Mouse (Mus musculus) thymus, postnatal 0 days (tissue): ENCODE data around the gene Osgep. TPM values are rescaled to one million over a fixed set of nuclear protein-coding genes. Genes with fewer than 3 reads are reported as not detected.
"Not testable (repeated sequence)": the region's sequence is repeated elsewhere in the genome, so short reads cannot be mapped to it uniquely, and the experiment has no call there.

Source experiments
- DNase-seq: peaks from one replicate; pipeline ENCODE4 v3.0.0-alpha.2; 2015; ENCODE audit warnings: low spot score
- polyA plus RNA-seq: library from polyadenylated mRNA; unstranded; fragments of >200 nt; fragmentation: Nextera tagmentation; extraction: Ambion mirVana; gene quantifications from 2 replicates; pipeline ENCODE4 v1.2.1, GENCODE M21; 2015

The Osgep gene
- polyA plus RNA-seq, result 111 and 123 TPM in 2 replicates

DNA sequence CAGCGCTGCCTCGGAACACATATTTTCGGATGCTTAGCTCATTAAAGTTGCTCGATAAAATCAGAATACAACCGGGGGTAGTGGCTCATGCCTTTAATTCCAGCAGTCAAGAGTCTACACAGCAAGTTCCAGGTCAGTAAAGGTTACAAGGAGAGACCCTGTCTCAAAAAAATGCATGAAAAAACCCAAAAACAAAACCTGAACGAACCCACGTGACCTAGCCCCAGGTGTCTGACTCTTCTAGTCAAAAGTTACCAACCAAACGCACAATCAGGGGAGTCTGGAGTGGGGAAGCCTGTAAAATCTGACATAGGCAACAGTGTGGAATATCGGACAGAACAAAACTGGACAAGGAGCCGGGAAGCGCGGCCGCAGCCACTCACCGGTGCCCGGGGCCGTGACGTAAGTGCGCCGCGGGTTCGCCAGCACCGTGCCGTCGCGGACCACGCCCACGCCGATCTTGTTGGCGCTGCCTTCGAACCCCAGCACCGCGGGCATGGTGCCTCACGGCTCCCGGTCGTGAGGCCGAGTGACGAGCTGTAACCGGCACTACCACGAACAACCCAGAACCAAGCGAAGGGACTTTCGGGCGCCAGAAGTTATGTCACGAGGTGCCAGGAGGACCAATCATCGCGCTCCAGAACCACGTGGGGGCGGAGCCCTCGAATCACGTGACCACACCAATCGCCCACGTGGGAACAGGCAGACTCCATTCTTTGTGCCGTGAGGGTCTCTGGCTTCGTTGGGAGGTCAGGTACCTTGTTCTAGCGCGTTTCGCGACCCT lies at the start of gene Osgep, which contains the start of gene Apex1:
Osgep (minus strand) TSS at position 613 of the 784 bp plus-strand sequence.
Apex1 (plus strand) TSS at position 688 of the 784 bp plus-strand sequence.
- DNase-seq, result peak; percentile 97

DNA sequence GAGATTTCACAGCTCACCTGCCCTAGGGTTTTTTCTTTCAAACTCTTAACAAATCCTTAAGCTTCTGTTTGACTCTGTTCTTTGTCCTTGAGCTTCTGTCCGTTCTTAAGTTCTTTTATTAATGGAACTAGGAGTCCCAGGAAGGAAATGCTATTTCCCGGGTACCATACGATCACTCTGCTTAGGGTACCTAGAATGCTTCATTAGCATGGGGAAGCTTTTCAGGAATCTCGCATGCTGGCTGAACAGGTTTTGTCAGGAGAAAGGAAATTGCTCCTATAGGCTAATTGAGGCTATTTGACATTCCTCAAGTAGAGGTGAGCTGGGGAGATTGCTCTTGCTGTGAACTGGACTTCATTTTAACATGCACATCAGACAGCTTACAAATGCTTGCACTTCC lies 49.0 kb upstream of the Osgep start:
- no peak for DNase-seq

DNA sequence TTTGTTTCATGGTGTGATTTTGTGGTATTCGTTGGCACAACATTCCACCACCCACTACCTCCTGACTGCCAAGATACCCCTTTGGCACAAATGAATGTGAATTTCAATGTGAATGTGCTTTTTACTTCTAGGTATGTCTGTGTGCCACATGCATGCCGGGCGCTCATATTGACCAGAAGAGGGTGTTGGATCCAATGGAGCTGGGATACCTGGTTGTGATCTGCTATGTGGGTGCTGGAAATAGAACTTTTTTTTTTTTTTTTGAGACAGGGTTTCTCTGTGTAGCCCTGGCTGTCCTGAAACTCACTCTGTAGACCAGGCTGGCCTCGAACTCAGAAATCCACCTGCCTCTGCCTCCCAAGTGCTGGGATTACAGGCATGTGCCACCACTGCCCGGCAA lies 48.4 kb upstream of the Osgep start:
- DNase-seq, result not testable (repeated sequence)

DNA sequence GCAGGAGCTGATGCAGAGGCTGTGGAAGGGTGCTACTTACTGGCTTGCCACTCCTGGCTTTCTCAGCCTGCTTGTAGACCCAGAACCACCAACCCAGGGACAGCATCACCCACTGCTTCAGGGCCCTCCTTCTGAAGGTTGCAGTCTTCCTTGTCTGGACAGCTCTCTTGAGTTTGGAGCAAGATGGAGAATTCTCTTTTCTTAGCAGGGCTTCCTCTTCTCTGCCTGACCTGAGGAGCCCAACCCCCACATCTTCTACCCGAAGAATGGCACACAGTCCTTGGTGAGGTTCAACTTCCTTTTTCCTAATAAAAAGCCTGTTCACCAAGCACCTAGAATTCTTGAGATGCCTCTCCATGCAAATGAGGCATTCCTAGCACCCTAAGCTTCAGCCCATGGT lies 46.1 kb upstream of the Osgep start:
- DNase-seq, result no peak

DNA sequence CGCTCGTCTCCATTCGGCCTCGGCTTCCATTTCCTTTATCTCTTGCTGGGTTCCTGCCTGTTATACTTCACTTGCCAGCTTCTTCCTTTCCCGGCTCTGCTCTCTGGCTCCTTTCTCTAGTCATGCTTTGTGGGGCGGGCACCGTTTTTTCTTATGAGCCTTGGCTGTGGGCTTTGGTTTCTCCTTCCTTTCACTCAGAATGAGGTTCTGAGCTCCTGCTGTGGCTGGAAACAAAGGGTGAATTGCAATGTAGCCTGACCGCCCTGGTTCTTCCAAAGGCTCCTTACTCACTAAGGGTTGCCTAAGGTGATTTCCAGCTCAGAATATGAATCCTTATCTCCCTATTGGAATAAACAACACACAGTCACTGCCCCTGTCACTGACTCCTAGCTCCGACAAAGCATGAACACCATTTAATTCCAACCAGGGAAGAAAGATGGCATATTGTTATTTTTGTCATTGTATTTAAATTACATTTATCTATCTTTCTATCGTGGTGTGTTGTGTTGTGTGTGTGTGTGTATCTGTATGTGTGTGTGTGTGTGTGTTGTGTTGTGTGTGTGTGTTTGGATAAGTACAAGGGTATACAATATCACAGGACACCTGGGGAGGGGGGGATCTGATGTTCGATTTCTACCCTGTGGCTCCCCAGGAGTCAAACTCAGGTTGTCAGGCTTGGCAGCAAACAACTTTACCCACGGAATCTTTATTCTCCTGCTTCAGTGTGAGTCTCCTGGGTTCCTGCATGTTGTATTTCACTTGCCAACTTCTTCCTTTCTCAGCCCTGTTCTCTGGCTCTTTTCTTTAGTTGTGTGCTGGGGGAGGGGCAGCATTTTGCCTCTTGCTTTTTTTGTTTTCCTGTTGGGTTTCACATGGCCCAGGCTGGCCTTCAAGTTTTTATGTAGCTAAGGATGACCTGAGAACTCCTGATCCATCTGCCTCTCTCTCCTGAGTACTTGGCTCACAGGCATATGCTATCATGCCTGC lies 45.2 kb upstream of the Osgep start:
- no peak for DNase-seq

DNA sequence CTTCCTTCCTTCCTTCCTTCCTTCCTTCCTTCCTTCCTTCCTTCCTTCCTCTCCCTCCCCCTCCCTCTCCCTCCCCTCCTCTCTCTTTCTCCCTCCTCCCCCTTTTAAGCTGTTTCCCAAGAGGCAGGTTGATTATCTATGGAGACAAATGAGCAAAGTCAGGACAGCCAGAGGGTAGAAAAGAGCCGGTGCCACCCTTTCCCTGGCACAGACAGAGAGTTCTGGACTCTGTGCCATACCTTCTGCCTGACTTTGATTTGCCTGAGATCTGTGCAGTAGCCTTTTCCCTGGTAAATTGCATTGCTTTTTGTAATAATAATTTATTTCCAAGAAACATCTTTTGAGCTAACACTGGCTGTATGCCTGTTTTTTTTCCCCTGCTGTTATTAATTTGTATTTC lies 44.3 kb upstream of the Osgep start:
- no peak for DNase-seq

DNA sequence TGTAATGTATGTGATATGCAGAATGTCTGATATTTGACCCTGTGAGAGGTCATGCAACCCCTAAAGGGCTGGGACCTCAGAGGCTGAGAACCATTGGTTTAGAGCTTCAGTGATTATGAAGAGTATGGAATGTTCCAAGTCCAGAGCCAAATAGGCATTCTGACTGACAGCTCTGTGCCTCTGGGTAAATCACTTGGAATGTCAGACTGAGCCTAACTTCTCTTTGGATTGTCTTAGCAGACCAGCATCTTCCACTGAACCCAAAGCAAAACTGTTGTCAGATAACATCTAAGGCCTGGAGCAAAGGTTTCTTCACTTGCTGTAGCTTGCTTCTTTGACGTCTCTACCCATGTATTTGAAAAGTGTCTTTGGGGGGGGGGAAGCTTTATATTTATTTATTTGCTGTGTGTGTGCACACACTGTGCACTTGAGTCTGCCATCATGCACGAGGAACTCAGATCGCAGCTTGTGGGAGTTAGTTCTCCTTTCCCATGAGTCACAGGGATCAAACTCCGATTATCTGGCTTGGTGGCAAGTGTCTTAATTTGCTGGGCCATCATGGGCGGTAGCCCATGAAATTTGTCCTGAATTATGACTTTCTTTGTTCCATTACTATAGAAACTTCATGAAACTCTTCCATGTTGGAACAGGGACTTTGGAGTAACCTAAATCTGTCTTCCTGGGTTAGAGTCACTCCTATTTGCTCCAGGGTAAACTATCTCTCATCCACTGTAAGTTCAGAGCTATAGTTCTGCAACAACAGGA lies 43.7 kb upstream of the Osgep start:
- no peak for DNase-seq

DNA sequence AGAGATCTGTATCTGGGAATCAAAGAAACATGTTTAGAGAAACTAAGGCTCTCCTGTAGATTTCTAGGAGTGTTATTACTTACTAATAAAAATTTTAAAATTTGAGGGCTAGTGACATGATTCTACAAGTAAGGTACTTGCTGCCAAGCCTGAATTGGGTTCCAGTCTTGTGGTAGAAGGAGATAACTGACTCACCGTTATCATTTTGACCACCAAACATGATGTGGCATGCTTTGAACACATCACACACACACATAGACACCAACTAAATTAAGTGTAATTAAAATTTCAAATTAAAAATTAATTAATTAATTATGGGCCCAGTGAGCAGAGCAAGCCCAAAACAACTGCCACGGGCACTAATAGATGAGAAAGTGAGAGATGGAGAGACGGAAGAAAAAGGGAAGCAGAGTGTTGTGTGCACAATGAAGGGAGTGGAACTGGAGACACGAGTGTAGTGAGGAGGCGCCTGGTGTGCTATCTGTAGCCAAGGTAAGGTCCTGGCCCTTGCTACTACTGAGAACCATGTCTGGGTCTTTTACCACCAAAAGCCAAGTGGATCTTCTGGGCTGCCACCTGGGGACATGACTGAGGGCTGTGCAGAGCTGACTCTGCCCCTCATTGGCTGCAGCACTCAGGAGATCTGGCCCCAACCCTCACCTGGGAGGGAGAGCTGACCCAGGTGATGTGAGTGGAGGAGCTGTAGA lies 33.7 kb upstream of the Osgep start:
- DNase-seq, result not testable (repeated sequence)

DNA sequence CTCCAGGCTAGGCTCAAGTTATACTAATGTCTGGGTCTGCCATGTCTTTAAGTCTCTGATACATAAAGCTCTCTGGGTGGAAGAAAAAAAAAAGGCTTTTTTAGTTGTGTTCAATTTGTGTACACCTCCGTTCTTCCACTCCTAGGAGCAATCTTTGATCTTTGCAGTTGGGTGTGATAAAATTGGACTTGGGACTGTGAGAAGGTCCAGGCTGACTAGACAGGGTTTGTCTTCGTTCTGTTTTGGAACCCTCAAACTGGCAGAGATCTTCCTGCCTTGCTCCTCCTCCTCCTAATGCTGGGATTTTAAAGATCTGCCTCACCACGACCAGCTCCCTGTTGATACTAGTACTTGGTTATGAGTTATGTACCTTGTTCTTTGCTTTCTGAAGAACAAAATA lies 32.5 kb upstream of the Osgep start:
- not testable (repeated sequence) for DNase-seq

DNA sequence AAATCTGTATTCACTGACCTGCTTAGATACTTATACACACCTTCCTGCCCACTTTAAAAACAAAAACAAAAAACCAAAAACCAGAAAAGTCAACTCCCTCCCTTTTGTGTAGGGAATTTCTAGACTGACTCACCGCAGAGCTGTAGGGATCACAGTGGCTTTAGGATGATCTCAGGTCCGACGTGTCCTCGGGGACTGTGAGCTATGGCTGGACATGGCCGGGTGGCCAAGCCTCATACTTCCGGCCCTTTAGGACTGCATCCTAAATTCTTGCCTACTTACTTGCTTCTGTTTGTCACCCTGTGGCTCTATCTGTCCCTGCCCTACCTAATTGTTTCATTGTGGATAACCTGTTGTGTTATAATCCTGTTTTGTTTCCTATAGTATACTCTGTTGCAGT lies 32.0 kb upstream of the Osgep start:
- DNase-seq, result not testable (repeated sequence)

DNA sequence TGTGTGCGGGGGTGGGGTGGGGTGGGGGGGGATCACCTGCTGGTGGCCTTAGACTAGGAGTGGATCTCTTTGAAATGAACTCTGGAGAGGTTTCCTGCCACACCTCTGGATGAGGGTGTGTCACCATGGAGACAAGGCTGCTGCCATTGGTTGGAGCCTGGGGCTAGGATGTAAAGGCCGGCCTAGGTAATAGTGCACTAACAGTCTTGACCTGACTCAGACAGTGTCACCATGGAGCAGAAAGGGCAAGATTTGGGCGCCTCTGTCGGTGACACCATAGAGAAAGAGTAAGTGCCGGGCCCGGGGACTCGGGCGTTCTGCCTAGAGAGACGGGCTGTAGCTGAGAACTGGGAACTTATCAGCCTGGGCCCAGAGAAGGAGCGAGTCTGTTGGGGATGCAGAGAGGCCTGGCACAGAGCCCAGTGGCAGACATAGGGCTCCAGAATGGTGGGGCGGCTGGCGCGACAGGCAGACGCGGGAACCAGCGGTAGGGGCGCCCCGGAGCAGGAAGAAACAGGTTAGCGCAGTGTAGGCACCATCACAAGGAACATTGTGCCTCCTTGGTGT lies 31.3 kb upstream of the Osgep start, which contains the start of gene Pnp2:
Pnp2 (plus strand) TSS at position 51 of the 567 bp plus-strand sequence.
- DNase-seq, result peak; percentile 22

DNA sequence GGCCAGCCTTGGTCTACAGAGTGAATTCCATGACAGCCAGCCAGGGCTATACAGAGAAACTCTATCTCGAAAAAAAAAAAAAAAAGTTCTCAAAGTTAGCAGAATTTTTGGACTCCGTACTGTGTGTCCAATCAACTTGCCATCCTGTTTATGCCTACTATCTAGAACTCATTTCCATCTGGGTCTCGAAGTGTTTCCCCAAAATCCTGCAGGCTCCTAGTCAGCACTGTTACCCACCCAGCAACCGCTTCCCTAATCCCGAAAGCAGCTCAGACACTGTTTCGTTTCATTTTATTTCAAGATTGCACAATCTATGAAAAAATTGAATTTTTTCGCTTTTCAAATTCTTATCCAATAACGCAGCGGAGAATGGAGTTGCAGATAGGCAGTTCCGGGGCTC lies 30.8 kb upstream of the Osgep start:
- DNase-seq, result no peak

DNA sequence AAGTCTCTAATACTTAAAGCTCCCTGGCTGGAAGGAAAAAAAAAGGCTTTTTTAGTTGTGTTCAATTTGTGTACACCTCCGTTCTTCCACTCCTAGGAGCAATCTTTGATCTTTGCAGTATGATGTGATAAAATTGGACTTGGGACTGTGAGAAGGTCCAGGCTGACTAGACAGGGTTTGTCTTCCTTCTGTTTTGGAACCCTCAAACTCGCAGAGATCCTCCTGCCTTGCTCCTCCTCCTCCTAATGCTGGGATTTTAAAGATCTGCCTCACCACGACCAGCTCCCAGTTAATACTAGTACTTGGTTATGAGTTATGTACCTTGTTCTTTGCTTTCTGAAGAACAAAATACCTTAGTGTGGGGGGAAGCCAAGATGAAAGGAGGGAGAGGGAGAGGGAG lies 20.8 kb upstream of the Osgep start:
- not testable (repeated sequence) for DNase-seq

DNA sequence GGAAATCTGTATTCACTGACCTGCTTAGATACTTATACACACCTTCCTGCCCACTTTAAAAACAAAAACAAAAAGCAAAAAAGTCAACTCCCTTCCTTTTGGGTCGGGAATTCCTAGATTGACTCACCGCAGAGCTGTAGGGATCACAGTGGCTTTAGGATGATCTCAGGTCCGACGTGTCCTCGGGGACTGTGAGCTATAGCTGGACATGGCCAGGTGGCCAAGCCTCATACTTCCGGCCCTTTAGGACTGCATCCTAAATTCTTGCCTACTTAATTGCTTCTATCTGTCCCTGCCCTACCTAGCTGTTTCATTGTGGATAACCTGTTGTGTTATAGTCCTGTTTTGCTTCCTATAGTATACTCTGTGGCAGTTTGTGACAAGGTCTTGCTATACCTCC lies 20.4 kb upstream of the Osgep start:
- DNase-seq, result not testable (repeated sequence)

DNA sequence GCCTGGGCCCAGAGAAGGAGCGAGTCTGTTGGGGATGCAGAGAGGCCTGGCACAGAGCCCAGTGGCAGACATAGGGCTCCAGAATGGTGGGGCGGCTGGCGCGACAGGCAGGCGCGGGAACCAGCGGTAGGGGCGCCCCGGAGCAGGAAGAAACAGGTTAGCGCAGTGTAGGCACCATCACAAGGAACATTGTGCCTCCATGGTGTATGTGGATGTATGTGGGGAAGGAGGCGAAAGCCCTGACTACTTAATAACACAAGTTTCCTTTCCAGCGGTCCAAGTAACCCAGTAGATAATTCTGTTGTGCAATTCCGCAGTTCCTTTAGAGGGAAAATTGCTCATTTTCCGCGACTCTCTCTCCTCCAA lies 20.0 kb upstream of the Osgep start:
- peak; percentile 56 for DNase-seq

DNA sequence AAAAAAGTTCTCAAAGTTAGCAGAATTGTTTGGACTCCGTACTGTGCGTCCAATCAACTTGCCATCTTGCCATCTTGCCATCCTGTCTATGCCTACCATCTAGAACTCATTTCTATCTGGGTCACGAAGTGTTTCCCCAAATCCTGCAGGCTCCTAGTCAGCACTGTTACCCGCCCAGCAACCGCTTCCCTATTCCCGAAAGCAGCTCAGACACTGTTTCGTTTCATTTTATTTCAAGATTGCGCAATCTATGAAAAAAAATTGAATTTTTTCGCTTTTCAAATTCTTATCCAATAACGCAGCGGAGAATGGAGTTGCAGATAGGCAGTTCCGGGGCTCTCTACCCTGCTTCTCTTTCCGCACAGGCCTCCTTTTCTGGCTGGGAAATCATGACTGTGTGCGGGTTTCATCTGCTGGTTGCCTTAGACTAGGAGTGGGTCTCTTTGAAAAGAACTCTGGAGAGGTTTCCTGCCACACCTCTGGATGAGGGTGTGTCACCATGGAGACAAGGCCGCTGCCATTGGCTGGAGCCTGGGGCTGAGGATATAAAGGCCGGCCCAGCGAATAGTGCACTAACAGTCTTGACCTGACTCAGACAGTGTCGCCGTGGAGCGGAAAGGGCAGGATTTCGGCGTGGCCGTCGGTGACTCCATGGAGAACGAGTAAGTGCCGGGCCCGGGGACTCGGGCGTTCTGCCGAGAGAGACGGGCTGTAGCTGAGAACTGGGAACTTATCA lies 19.4 kb upstream of the Osgep start, which contains the start of gene Gm49342:
Gm49342 (plus strand) TSS at position 586 of the 736 bp plus-strand sequence.
- DNase-seq, result peak; percentile 76

DNA sequence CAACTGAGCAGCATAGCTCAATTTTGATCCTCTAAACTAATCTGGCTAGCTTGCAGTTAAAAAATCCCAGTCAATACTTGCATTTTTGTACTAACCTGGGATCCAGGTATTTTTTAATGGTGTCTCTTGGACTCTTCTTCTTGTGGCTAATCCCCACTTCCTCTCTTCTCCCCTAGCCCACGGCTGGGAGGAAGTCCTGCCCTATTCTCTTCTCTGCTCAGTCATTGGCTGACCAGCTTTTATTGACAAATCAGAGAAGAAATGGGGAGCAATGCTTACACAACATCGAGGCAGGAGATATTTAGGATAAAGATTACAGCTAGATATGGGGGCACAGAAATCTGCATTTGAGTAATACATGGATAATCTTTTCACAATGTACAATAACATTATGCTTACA lies 14.2 kb upstream of the Osgep start:
- no peak for DNase-seq

DNA sequence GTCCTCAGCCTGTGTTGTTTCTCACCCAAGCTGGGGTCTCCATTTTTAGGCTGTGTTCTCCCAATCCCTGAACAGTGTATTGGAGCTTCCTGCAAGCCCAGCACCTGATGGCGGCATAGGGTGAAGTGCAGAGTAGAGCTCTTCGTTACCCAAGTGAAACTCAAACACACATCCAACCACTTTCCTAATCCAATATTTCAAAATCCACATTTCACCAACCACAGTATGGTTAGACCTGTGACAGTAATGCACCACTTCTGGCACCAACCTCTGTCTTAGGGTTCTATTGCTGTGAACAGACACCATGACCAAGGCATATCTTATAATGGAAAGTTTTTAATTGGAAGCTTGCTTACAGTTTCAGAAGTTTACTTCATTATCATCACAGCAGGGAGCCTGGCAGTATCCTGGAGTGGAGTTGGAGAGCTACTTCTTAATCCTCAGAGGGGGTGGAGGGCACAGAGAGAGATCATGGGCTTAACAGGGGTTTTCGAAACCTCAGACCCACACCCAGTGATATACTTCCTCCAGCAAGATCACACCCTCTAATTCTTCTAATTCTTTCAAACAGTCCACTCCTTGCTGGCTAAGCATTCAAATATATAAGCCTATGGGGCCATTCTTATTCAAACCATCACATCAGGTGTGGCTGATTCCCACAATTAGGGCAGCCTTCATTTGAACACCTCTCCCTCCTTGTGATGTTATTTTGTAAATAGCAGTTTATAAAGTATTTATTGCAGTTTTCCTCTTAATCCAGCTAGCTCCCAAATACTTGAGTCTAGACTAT lies 13.6 kb upstream of the Osgep start:
- no peak for DNase-seq

DNA sequence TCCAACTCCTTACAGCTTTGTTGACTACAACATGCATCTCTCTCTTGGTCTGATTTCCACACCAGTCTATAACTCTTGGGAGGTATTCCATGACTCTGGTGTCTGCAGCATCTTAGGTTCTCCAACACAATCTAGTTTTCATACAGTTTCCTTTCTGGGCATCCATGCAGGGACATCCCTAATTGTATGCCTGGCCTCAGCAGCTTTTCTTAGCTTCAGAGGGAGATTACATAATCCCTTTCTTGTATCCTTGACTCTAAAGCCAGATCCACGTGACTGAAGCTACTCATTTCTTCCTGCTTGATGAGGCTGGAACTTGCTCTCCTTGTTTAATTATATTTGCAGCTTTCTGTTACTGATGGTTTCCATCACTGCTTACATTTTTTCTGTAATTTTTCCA lies 12.0 kb upstream of the Osgep start:
- DNase-seq, result no peak
